In the genomic region with DNA sequence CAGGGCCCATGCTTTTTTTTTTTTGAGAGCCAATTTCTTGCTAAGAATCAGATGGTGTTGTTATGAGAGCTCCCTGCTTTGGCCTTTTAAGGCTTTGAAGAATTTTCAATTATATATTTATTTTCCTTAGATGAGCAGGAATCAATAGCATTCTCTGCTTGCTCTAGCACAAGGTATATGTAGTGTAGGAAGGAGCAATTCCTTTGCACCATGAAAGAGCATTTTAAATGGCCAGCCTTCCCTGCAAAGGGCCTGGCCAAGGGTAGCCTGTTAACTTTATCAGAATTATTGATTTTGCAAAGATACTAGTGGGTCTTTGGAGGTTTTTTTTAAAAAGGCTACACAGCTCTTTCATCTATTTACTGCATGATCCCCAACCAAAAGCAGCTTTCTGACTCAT, we compare ENCODE assay signal across 24 mouse cellular contexts.
DNase-seq lines count a peak whose midpoint lies in the region; ATAC-seq and TF ChIP-seq lines count a peak whose summit lies in the region.
"Had no signal": no experiment of that assay in that cellular context is flagged by ENCODE, and none has a peak within 500 bp of the region (broad histone marks: within the 10 kb centered on the region; RNA-seq: fewer than 3 reads in every experiment).

No protein-coding gene starts in this region.

- H3K27me3 ChIP-seq in hindbrain, embryonic 15.5 days = no peaks in the 10 kb centered on the region
- no peaks in the 10 kb centered on the region for H3K27me3 ChIP-seq in hindbrain, embryonic 16.5 days (replicated peaks; ENCODE audit: control insufficient read depth, insufficient read depth, low read length)
- H3K27me3 ChIP-seq in midbrain, embryonic 14.5 days (ENCODE audit: control insufficient read depth, insufficient read depth, low read length) = no peaks in the 10 kb centered on the region
- no peaks in the 10 kb centered on the region for H3K27me3 ChIP-seq in midbrain, embryonic 11.5 days (ENCODE audit: control insufficient read depth, insufficient read depth, low read length)
- no peaks in the 10 kb centered on the region for H3K27me3 ChIP-seq in midbrain, postnatal 0 days (ENCODE audit: insufficient read depth, low read length)
- H3K27me3 ChIP-seq: CH12.LX; embryonic facial prominence, embryonic 12.5 days; forebrain, embryonic 13.5 days; forebrain, embryonic 15.5 days; Patski had no signal

- peak; percentile 15 for DNase-seq in midbrain, embryonic 14.5 days
- DNase-seq in midbrain, embryonic 11.5 days (ENCODE audit: low spot score, missing footprints) = no peak
- no peak for DNase-seq in midbrain, postnatal 0 days (ENCODE audit: low spot score)
- DNase-seq in heart, adult 8-10 months (ENCODE audit: low spot score) = no peak
- DNase-seq: adrenal gland, adult 8-10 months; adrenal gland, postnatal 14 days; adrenal gland, postnatal 36 days; B cell, adult 2 months; cerebellum, adult 11-12 months; cerebellum, adult 2 months; cerebellum, adult 9-10 months; cerebellum, postnatal 10 days; cerebellum, postnatal 25 days had no signal

- no peak for TF ChIP-seq CTCF in midbrain, postnatal 0 days (IDR thresholded peaks at IDR 0.05)

- no peak overlapping the region for H3K4me3 ChIP-seq in hindbrain, embryonic 15.5 days
- H3K4me3 ChIP-seq in hindbrain, embryonic 16.5 days (ENCODE audit: low read length) = no peak overlapping the region
- H3K4me3 ChIP-seq in midbrain, embryonic 14.5 days (replicated peaks; ENCODE audit: low read depth, low read length) = no peak overlapping the region
- H3K4me3 ChIP-seq in midbrain, embryonic 11.5 days (ENCODE audit: low read depth, low read length) = no peak overlapping the region
- H3K4me3 ChIP-seq in midbrain, postnatal 0 days (ENCODE audit: low read depth, low read length) = no peak overlapping the region
- H3K4me3 ChIP-seq: embryonic facial prominence, embryonic 10.5 days; embryonic facial prominence, embryonic 12.5 days; forebrain, embryonic 13.5 days; forebrain, embryonic 15.5 days had no signal

- H3K4me1 ChIP-seq in hindbrain, embryonic 15.5 days (replicated peaks) = peaks cover 6% of the 10 kb centered on the region; the same call in 1 of the 2 replicates
- no peaks in the 10 kb centered on the region; the same call in none of the 2 replicates for H3K4me1 ChIP-seq in hindbrain, embryonic 16.5 days (ENCODE audit: control insufficient read depth, insufficient read depth, low read depth, low read length)
- H3K4me1 ChIP-seq in midbrain, embryonic 14.5 days (ENCODE audit: control insufficient read depth, insufficient read depth, low read length) = no peaks in the 10 kb centered on the region; the same call in 1 of the 2 replicates
- H3K4me1 ChIP-seq in midbrain, embryonic 11.5 days (ENCODE audit: control insufficient read depth, insufficient read depth, low read length) = no peaks in the 10 kb centered on the region
- no peaks in the 10 kb centered on the region for H3K4me1 ChIP-seq in midbrain, postnatal 0 days (ENCODE audit: insufficient read depth, low read length)
- H3K4me1 ChIP-seq: embryonic facial prominence, embryonic 10.5 days; embryonic facial prominence, embryonic 12.5 days had no signal

- H3K36me3 ChIP-seq in hindbrain, embryonic 15.5 days = no peaks in the 10 kb centered on the region
- no peaks in the 10 kb centered on the region for H3K36me3 ChIP-seq in hindbrain, embryonic 16.5 days (ENCODE audit: control insufficient read depth, insufficient read depth, low read length)
- no peaks in the 10 kb centered on the region for H3K36me3 ChIP-seq in midbrain, embryonic 14.5 days (ENCODE audit: control insufficient read depth, insufficient read depth, low read length)
- no peaks in the 10 kb centered on the region for H3K36me3 ChIP-seq in midbrain, embryonic 11.5 days (ENCODE audit: control insufficient read depth, insufficient read depth, low read length)
- no peaks in the 10 kb centered on the region for H3K36me3 ChIP-seq in midbrain, postnatal 0 days (ENCODE audit: insufficient read depth, low read length)
- H3K36me3 ChIP-seq: embryonic facial prominence, embryonic 10.5 days; embryonic facial prominence, embryonic 12.5 days; forebrain, embryonic 15.5 days; G1E had no signal

- H3K4me2 ChIP-seq in hindbrain, embryonic 15.5 days = no peak overlapping the region
- H3K4me2 ChIP-seq in hindbrain, embryonic 16.5 days (ENCODE audit: low read length) = no peak overlapping the region
- no peak overlapping the region for H3K4me2 ChIP-seq in midbrain, embryonic 14.5 days (ENCODE audit: low read length)
- H3K4me2 ChIP-seq in midbrain, embryonic 11.5 days = no peak overlapping the region
- no peak overlapping the region for H3K4me2 ChIP-seq in midbrain, postnatal 0 days (ENCODE audit: low read depth, low read length, poor library complexity, severe bottlenecking)
- H3K4me2 ChIP-seq: embryonic facial prominence, embryonic 12.5 days; forebrain, embryonic 13.5 days; forebrain, embryonic 15.5 days had no signal

- 0 out of 2 replicates have a peak overlapping the region, but pooled peaks have one; percentile 11 for H3K27ac ChIP-seq in hindbrain, embryonic 15.5 days (replicated peaks)
- H3K27ac ChIP-seq in hindbrain, embryonic 16.5 days (ENCODE audit: low read depth, low read length) = no peak overlapping the region
- no peak overlapping the region for H3K27ac ChIP-seq in midbrain, embryonic 14.5 days (replicated peaks; ENCODE audit: low read depth, low read length)
- H3K27ac ChIP-seq in midbrain, embryonic 11.5 days (ENCODE audit: low read depth, low read length) = no peak overlapping the region
- no peak overlapping the region for H3K27ac ChIP-seq in midbrain, postnatal 0 days (ENCODE audit: low read depth, low read length)
- H3K27ac ChIP-seq: embryonic facial prominence, embryonic 10.5 days; embryonic facial prominence, embryonic 12.5 days; forebrain, embryonic 13.5 days; forebrain, embryonic 15.5 days had no signal

- ATAC-seq in hindbrain, embryonic 15.5 days (ENCODE audit: low FRiP score, low read depth) = no peak
- ATAC-seq in hindbrain, embryonic 16.5 days = no peak
- ATAC-seq in midbrain, embryonic 14.5 days (ENCODE audit: low FRiP score, low TSS enrichment) = peak; percentile 49; the same call in 1 of the 2 replicates
- ATAC-seq in midbrain, embryonic 11.5 days (ENCODE audit: low FRiP score) = no peak
- 0 out of 2 replicates have a peak, but pooled peaks have one; percentile 47 for ATAC-seq in midbrain, postnatal 0 days (ENCODE audit: low FRiP score)
- ATAC-seq: activated CD4-positive, CD25-positive, alpha-beta regulatory T cell, adult 4 months; CD4-positive, CD25-positive, alpha-beta regulatory T cell, adult 4 months; Patski had no signal

- H3K9ac ChIP-seq in hindbrain, embryonic 15.5 days = no peak overlapping the region
- no peak overlapping the region for H3K9ac ChIP-seq in hindbrain, embryonic 16.5 days (ENCODE audit: low read depth, low read length)
- no peak overlapping the region for H3K9ac ChIP-seq in midbrain, embryonic 14.5 days (replicated peaks; ENCODE audit: low read length)
- no peak overlapping the region for H3K9ac ChIP-seq in midbrain, embryonic 11.5 days (ENCODE audit: low read length)
- H3K9ac ChIP-seq in midbrain, postnatal 0 days (replicated peaks; ENCODE audit: low read length, poor library complexity, severe bottlenecking) = no peak overlapping the region
- H3K9ac ChIP-seq: embryonic facial prominence, embryonic 12.5 days; forebrain, embryonic 13.5 days; forebrain, embryonic 15.5 days had no signal

- no peaks in the 10 kb centered on the region for H3K9me3 ChIP-seq in hindbrain, embryonic 15.5 days
- no peaks in the 10 kb centered on the region for H3K9me3 ChIP-seq in hindbrain, embryonic 16.5 days (ENCODE audit: control insufficient read depth, low read length)
- 0 out of 2 replicates have a peak, but pooled peaks cover 3% of the 10 kb centered on the region for H3K9me3 ChIP-seq in midbrain, embryonic 14.5 days (ENCODE audit: control insufficient read depth, low read length)
- H3K9me3 ChIP-seq in midbrain, embryonic 11.5 days (ENCODE audit: control insufficient read depth, low read length) = no peaks in the 10 kb centered on the region
- H3K9me3 ChIP-seq in midbrain, postnatal 0 days (ENCODE audit: low read length) = no peaks in the 10 kb centered on the region
- H3K9me3 ChIP-seq: embryonic facial prominence, embryonic 10.5 days; embryonic facial prominence, embryonic 12.5 days; forebrain, embryonic 13.5 days; forebrain, embryonic 15.5 days; G1E had no signal

Comparison
In these comparisons a context has a peak if more than half of its experiments do, and no peak if none do; other contexts are left out.
1. ATAC-seq: peak in midbrain, embryonic 14.5 days (single experiment) and midbrain, postnatal 0 days (single experiment); none in hindbrain, embryonic 15.5 days (single experiment), hindbrain, embryonic 16.5 days (single experiment) and midbrain, embryonic 11.5 days (single experiment).